Mouse (Mus musculus): ENCODE results near the gene Ddx31.

DNA sequence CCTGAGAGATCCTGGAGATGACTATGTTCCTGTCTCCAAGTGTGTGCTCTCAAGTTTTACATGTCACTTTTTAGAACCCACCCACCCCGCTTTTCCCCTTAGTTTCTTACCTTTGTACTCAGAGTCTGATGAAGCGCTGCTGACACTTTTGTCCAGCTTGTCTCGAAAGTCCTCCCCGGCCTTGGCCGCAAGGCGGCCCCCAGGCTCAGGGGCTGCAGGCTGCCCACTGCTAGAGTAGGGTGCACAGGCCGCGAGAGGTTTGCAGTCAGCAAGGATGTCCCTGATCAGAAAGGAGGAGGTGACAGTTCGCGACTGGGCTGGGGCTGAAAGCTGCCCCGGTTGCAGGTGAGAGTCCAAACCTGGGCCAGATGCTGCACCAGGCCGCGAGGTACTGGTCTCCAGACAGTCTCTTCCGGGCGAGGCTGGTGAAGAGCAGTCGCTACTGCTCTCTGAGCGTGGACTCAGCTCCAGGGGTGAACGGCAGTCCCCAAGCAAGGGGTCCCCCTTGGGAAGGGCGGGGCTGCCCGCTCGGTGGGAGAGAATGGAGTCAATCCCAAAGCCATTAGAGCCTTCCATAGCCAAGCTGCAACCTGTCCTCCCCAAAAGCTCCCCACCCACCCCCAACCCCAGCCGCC lies 75.0 kb downstream of the Ddx31 start:
- TF ChIP-seq CTCF (IDR thresholded peaks at IDR 0.05; ENCODE audit: control insufficient read depth, insufficient read depth, low read length), result no peak
- TF ChIP-seq POLR2A (IDR thresholded peaks at IDR 0.05; ENCODE audit: borderline replicate concordance, control insufficient read depth, low read depth, low read length), result no peak

All from bone marrow, adult 2 months (tissue).